Mouse (Mus musculus): ENCODE data around the gene Birc7.

DNA sequence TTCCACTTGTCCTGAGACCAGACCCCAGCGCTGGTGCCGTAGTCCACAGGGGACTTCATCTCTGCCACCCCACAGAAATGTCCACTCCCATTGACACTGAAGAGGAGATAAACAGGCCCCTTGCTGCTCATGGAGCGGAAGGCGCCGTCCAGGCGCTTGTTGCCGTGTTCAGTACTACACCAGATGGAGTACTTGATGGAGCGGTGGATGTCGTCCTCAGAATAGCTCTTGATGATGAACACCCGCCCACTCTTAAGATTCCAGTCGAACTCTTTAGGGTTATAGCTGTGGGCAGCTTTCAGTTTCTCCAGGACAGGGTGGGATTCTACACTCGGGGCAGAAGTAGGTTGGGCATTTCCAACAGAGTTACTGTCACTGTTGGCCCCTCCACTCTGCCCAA lies 17.9 kb upstream of the Birc7 start:
- TF ChIP-seq CTCF (IDR thresholded peaks at IDR 0.05; ENCODE audit: borderline replicate concordance, extremely low read depth, insufficient read depth, insufficient read length) (no peak), POLR2A (IDR thresholded peaks at IDR 0.05; ENCODE audit: borderline replicate concordance, extremely low read depth, insufficient read depth, insufficient read length, poor library complexity, severe bottlenecking) (no peak)
